Mouse (Mus musculus) erythroblast, embryonic 14.5 days (primary cell): ENCODE results near the gene Dhx34. TPM values are rescaled to one million over a fixed set of nuclear protein-coding genes. Genes with fewer than 3 reads are reported as not detected.

Source experiments
- H3K27me3 ChIP-seq: 2 replicates; pipeline ENCODE4 v1.6.1; 2012; ENCODE audit warnings: inconsistent platforms; ENCODE audit not compliant: control insufficient read depth
- H3K36me3 ChIP-seq: 2 replicates; pipeline ENCODE4 v1.6.1; 2012; ENCODE audit warnings: mild to moderate bottlenecking, inconsistent platforms; ENCODE audit not compliant: control insufficient read depth
- H3K4me1 ChIP-seq: 2 replicates; pipeline ENCODE4 v1.6.1; 2012; ENCODE audit warnings: inconsistent platforms; ENCODE audit not compliant: control insufficient read depth
- H3K4me3 ChIP-seq: replicated peaks from 2 replicates; pipeline ENCODE3; 2012; ENCODE audit warnings: moderate library complexity, mild to moderate bottlenecking, inconsistent platforms
- H3K9me3 ChIP-seq: 2 replicates; pipeline ENCODE4 v1.6.1; 2012; ENCODE audit warnings: low read length, inconsistent platforms, mixed read lengths; ENCODE audit not compliant: control insufficient read depth
- GATA1 ChIP-seq: IDR thresholded peaks from 2 replicates; pipeline ENCODE4 v1.6.1; 2012; ENCODE audit warnings: low read length, inconsistent platforms, mixed read lengths
- TAL1 ChIP-seq: IDR thresholded peaks from 3 replicates; pipeline ENCODE4 v1.6.1; 2012; ENCODE audit warnings: low read length, inconsistent platforms, mixed read lengths
- polyA plus RNA-seq: library from polyadenylated mRNA; stranded (reverse); fragments of >175 nt; gene quantifications from 2 replicates; pipeline ENCODE4 v1.2.3, GENCODE M21; 2012

Dhx34 gene
- polyA plus RNA-seq, 1 experiment, result 1.7 TPM

GRCm38 (mm10) chr7:16174597-16175541 lies 47.0 kb downstream of the Dhx34 start, which contains the start of gene Meis3:
Gene Meis3 (plus strand): TSS chr7:16175090.
- Histone ChIP-seq H3K4me3 (peak within 1 kb of the TSS; percentile 29), H3K36me3 (no peaks in the 10 kb centered on the region), H3K9me3 (no peaks in the 10 kb centered on the region), H3K4me1 (no peaks in the 10 kb centered on the region), H3K27me3 (peaks cover 55% of the 10 kb centered on the region)
- no peak for TF ChIP-seq GATA1
- TF ChIP-seq TAL1, result no peak

DNA sequence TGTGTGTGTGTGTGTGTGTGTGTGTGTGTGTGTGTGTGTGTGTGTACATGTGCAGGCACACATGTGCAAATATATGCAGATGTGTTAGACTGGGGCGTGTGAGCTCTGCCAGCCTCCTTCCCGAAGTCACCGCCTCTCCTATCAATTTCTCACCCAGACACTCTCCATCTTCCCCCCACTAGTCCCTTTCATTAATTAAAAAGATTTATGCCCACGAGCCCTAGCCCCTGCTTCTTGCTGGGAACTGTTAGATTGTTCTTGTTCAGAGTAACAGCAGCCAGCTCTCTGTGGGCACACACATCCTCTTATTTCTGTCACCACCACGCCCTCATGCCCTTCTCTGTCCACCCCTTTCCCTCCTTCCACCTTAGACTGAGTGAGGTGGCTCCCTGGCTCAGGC lies 48.7 kb downstream of the Dhx34 start:
- H3K27me3 ChIP-seq, result peaks cover 57% of the 10 kb centered on the region
- no peaks in the 10 kb centered on the region for H3K36me3 ChIP-seq
- no peak overlapping the region for H3K4me3 ChIP-seq
- H3K4me1 ChIP-seq, result no peaks in the 10 kb centered on the region
- TF ChIP-seq GATA1, result no peak
- no peak for TF ChIP-seq TAL1
- H3K9me3 ChIP-seq, result 0 out of 2 replicates have a peak, but pooled peaks cover 2% of the 10 kb centered on the region

- peaks cover 57% of the 10 kb centered on the region for H3K27me3 ChIP-seq
- no peak for TF ChIP-seq GATA1
- TF ChIP-seq TAL1, result no peak
- no peaks in the 10 kb centered on the region for H3K4me1 ChIP-seq
- peaks cover 5% of the 10 kb centered on the region for H3K9me3 ChIP-seq
- no peak overlapping the region for H3K4me3 ChIP-seq
- no peaks in the 10 kb centered on the region for H3K36me3 ChIP-seq
These were observed 49.2 kb downstream of the Dhx34 start for GRCm38 (mm10) chr7:16172586-16173140.

- Histone ChIP-seq H3K9me3 (peaks cover 8% of the 10 kb centered on the region), H3K36me3 (no peaks in the 10 kb centered on the region), H3K4me1 (no peaks in the 10 kb centered on the region), H3K27me3 (peaks cover 54% of the 10 kb centered on the region), H3K4me3 (no peak overlapping the region)
- TF ChIP-seq GATA1 (no peak), TAL1 (no peak)
These were observed 49.7 kb downstream of the Dhx34 start for GRCm38 (mm10) chr7:16172141-16172581.

- peaks cover 22% of the 10 kb centered on the region for H3K27me3 ChIP-seq
- H3K9me3 ChIP-seq, result no peaks in the 10 kb centered on the region
- no peak overlapping the region for H3K4me3 ChIP-seq
- peaks cover 3% of the 10 kb centered on the region; the same call in 1 of the 2 replicates for H3K4me1 ChIP-seq
- H3K36me3 ChIP-seq, result no peaks in the 10 kb centered on the region
- no peak for TF ChIP-seq GATA1
These were observed 59.8 kb downstream of the Dhx34 start for GRCm38 (mm10) chr7:16162036-16162435.

- TF ChIP-seq TAL1 (no peak), GATA1 (no peak)
- H3K27me3 ChIP-seq, result peaks cover 23% of the 10 kb centered on the region
- H3K36me3 ChIP-seq, result no peaks in the 10 kb centered on the region
- no peaks in the 10 kb centered on the region for H3K9me3 ChIP-seq
- H3K4me3 ChIP-seq, result no peak overlapping the region
- peaks cover 3% of the 10 kb centered on the region; the same call in 1 of the 2 replicates for H3K4me1 ChIP-seq
These were observed 60.5 kb downstream of the Dhx34 start for GRCm38 (mm10) chr7:16161302-16161701.

GRCm38 (mm10) chr7:16160702-16161101 lies 61.1 kb downstream of the Dhx34 start:
- TF ChIP-seq TAL1 (no peak), GATA1 (no peak)
- H3K9me3 ChIP-seq, result no peaks in the 10 kb centered on the region
- no peak overlapping the region for H3K4me3 ChIP-seq
- H3K27me3 ChIP-seq, result peaks cover 23% of the 10 kb centered on the region
- no peaks in the 10 kb centered on the region for H3K36me3 ChIP-seq
- H3K4me1 ChIP-seq, result peaks cover 3% of the 10 kb centered on the region; the same call in 1 of the 2 replicates

DNA sequence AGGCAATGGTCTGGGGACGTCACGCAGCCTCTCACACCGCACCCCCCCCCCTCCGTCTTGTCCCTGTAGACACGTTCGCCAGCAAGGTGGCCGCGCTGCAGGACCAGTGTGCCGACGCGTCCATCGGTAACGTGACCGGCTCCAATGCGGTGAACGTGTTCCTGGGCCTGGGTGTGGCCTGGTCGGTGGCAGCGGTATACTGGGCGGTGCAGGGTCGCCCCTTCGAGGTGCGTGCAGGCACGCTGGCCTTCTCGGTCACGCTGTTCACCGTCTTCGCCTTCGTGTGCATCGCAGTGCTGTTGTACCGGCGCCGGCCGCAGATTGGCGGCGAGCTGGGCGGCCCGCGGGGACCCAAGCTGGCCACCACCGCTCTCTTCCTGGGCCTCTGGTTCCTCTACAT lies 63.1 kb downstream of the Dhx34 start:
- TF ChIP-seq GATA1 (no peak), TAL1 (no peak)
- Histone ChIP-seq H3K9me3 (no peaks in the 10 kb centered on the region), H3K27me3 (peaks cover 23% of the 10 kb centered on the region), H3K36me3 (no peaks in the 10 kb centered on the region), H3K4me1 (peaks cover 3% of the 10 kb centered on the region; the same call in 1 of the 2 replicates), H3K4me3 (no peak overlapping the region)

DNA sequence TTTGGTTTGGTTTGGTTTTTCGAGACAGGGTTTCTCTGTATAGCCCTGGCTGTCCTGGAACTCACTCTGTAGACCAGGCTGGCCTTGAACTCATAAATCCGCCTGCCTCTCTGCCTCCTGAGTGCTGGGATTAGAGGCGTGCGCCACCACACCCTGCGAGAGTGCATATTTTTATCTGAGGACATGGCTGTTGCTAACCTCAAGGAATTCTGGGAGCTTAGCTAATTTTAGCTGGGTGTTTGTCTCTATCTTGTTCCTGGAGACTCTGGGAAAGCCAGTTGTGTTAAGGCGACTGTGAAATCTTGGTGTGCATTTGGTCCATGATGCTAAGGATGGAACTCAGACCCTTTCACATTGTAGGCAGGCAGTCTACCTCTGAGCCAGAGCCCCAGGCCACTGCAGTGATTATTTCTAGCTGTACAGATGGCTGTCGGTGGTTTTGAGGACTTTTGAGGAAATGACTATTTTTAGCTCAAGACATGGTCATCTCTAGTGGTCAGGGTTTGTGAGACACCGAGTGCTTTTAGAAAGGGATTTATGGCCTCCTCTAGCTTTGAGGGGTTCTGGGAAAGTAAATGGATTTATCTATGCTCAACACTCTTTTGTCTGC lies 65.6 kb downstream of the Dhx34 start:
- Histone ChIP-seq H3K4me1 (peaks cover 3% of the 10 kb centered on the region; the same call in 1 of the 2 replicates), H3K27me3 (peaks cover 23% of the 10 kb centered on the region), H3K36me3 (no peaks in the 10 kb centered on the region), H3K9me3 (no peaks in the 10 kb centered on the region), H3K4me3 (no peak overlapping the region)
- no peak for TF ChIP-seq TAL1
